Mouse (Mus musculus) midbrain, embryonic 14.5 days (tissue): Measurements from ENCODE around the gene Tuba1b. TPM values are rescaled to one million over a fixed set of nuclear protein-coding genes. Genes with fewer than 3 reads are reported as not detected.
A peak's percentile ranks its signal among the peaks of the same experiment; 100 is the strongest.
"Not testable (repeated sequence)": the region's sequence is repeated elsewhere in the genome, so short reads cannot be mapped to it uniquely, and the experiment has no call there.

Experiments
- ATAC-seq: fragments of 200-750 bp; cut with Nextera tagmentation; 2 replicates; pipeline ENCODE4 v1.8.0; 2017; ENCODE audit warnings: moderate number of reproducible peaks, moderate library complexity; ENCODE audit not compliant: low FRiP score, low TSS enrichment
- DNase-seq: peaks from one replicate; pipeline ENCODE4 v3.0.0-alpha.2; 2015
- H3K27ac ChIP-seq: fragments of 300-500 bp; sonication (generic); replicated peaks from 2 replicates; pipeline ENCODE4 v1.5.1; 2014; ENCODE audit warnings: mild to moderate bottlenecking, low read depth, low read length, moderate library complexity
- H3K27me3 ChIP-seq: fragments of 300-500 bp; sonication (generic); 2 replicates; pipeline ENCODE4 v1.6.1; 2014; ENCODE audit warnings: low read length, control low read depth, mixed read lengths; ENCODE audit not compliant: control insufficient read depth, insufficient read depth
- H3K36me3 ChIP-seq: fragments of 300-500 bp; sonication (generic); 2 replicates; pipeline ENCODE4 v1.6.1; 2014; ENCODE audit warnings: low read length, control low read depth; ENCODE audit not compliant: control insufficient read depth, insufficient read depth
- H3K4me1 ChIP-seq: fragments of 300-500 bp; sonication (generic); 2 replicates; pipeline ENCODE4 v1.6.1; 2014; ENCODE audit warnings: mild to moderate bottlenecking, antibody characterized with exemption, low read length, control low read depth; ENCODE audit not compliant: control insufficient read depth, insufficient read depth
- H3K4me2 ChIP-seq: fragments of 300-500 bp; sonication (generic); 2 replicates; pipeline ENCODE4 v1.6.1; 2014; ENCODE audit warnings: mild to moderate bottlenecking, low read length, moderate library complexity
- H3K4me3 ChIP-seq: fragments of 300-500 bp; sonication (generic); replicated peaks from 2 replicates; pipeline ENCODE4 v1.5.1; 2014; ENCODE audit warnings: low read depth, low read length
- H3K9ac ChIP-seq: fragments of 300-500 bp; sonication (generic); replicated peaks from 2 replicates; pipeline ENCODE4 v1.6.1; 2014; ENCODE audit warnings: mild to moderate bottlenecking, low read length, moderate library complexity
- H3K9me3 ChIP-seq: fragments of 300-500 bp; sonication (generic); 2 replicates; pipeline ENCODE4 v1.6.1; 2016; ENCODE audit warnings: low read length, control low read depth, mixed read lengths; ENCODE audit not compliant: control insufficient read depth
- WGBS: fragments of 180-500 bp; shearing (Covaris S2); extraction: QIAGEN DNeasy Blood & Tissue Kit; methylation state at CpG from one replicate; pipeline ENCODE4 v1.1.7; 2014; 5-methylcytosine and 5-hydroxymethylcytosine counted together
- polyA plus RNA-seq: library from polyadenylated mRNA; unstranded; fragments of >200 nt; fragmentation: Nextera tagmentation; extraction: Ambion mirVana; gene quantifications from 2 replicates; pipeline ENCODE4 v1.2.1, GENCODE M21; 2014

Tuba1b gene
- polyA plus RNA-seq, 1 experiment from 2014 or later = 1,120 TPM

- H3K27me3 ChIP-seq, DNase-seq, ATAC-seq, H3K9me3 ChIP-seq: not testable (repeated sequence)
- Histone ChIP-seq H3K36me3 (peaks cover 18% of the 10 kb centered on the region), H3K4me3 (peak overlapping the region; percentile 73), H3K9ac (peak overlapping the region; percentile 84), H3K4me1 (peaks cover 16% of the 10 kb centered on the region), H3K4me2 (peak overlapping the region; percentile 86), H3K27ac (peak overlapping the region; percentile 98)
- 7% methylated on average over 8 of the region's 9 CpGs for WGBS
These were observed 1.2 kb downstream of the Tuba1b start for GRCm38 (mm10) chr15:98933004-98933671.

- Histone ChIP-seq H3K9ac (no peak overlapping the region; the same call in 1 of the 2 replicates), H3K4me3 (no peak overlapping the region)
- no peak for DNase-seq
These were observed 3.4 kb downstream of the Tuba1b start for GRCm38 (mm10) chr15:98930998-98931397.

DNA sequence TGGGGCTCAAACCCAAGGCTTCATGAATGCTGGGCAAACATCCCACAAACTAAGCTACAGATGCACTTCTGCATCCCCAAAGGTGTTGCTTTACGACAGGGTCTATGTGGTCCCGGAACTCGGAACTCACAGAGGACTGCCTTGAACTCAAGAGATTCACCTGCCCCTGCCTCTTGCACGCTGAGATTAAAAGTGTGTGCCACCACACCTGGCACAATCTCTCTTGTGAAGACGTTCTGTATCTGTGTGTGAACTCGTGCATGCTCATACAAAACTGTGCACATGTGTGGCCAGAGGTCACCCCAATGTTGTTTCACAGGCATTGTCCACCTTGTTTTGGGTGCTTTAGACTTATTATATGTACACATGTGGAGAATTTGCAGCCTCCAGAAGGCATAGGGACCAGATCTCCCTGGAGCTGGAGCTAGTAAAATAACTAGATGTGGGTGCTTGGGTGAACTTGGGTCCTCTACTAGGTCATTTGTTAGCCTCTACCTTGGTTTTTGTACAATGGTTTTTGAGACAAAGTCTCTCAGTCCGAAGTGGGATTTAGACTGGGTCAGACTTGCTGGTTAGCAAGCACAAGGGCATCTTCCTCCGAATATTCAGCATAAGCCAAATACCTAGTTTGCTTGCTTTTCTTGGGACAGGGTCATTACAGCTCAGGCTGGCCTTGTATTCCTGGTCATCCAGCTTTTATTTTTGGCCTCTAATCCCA, 4.2 kb downstream of the Tuba1b start:
- peaks cover 18% of the 10 kb centered on the region for H3K36me3 ChIP-seq
- peaks cover 12% of the 10 kb centered on the region for H3K4me1 ChIP-seq
- ATAC-seq (no peak), DNase-seq (no peak)
- no peak overlapping the region for H3K27ac ChIP-seq
- no peak overlapping the region for H3K4me2 ChIP-seq
- 62% methylated on average over 8 of the region's 8 CpGs for WGBS
- no peaks in the 10 kb centered on the region for H3K27me3 ChIP-seq
- H3K4me3 ChIP-seq = no peak overlapping the region
- H3K9me3 ChIP-seq = no peaks in the 10 kb centered on the region
- H3K9ac ChIP-seq = no peak overlapping the region

More at GRCm38 (mm10) chr15:98930998-98931397, 3.4 kb downstream of the Tuba1b start:
- H3K27ac ChIP-seq = no peak overlapping the region
- peaks cover 18% of the 10 kb centered on the region for H3K36me3 ChIP-seq
- no peak for ATAC-seq
- no peaks in the 10 kb centered on the region for H3K27me3 ChIP-seq
- 79% methylated on average over 3 of the region's 3 CpGs for WGBS
- H3K4me2 ChIP-seq = 0 out of 2 replicates have a peak overlapping the region, but pooled peaks have one; percentile 8
- no peaks in the 10 kb centered on the region for H3K9me3 ChIP-seq
- H3K4me1 ChIP-seq = peaks cover 16% of the 10 kb centered on the region

- H3K4me2 ChIP-seq = peak overlapping the region; percentile 9; the same call in 1 of the 2 replicates
- no peak overlapping the region for H3K9ac ChIP-seq
- 14% methylated on average over 13 of the region's 13 CpGs for WGBS
These were observed 5.6 kb downstream of the Tuba1b start for GRCm38 (mm10) chr15:98928598-98929240.

GRCm38 (mm10) chr15:98927566-98927965, 6.8 kb downstream of the Tuba1b start:
- Histone ChIP-seq H3K4me1 (peaks cover 3% of the 10 kb centered on the region; the same call in 1 of the 2 replicates), H3K9ac (no peak overlapping the region), H3K9me3 (no peaks in the 10 kb centered on the region), H3K36me3 (peaks cover 15% of the 10 kb centered on the region), H3K27me3 (no peaks in the 10 kb centered on the region), H3K4me3 (no peak overlapping the region), H3K27ac (no peak overlapping the region), H3K4me2 (no peak overlapping the region)
- DNase-seq (no peak), ATAC-seq (no peak)
- 84% methylated on average over 5 of the region's 5 CpGs for WGBS

More at GRCm38 (mm10) chr15:98928598-98929240, 5.6 kb downstream of the Tuba1b start:
- Histone ChIP-seq H3K4me1 (peaks cover 6% of the 10 kb centered on the region; the same call in 1 of the 2 replicates), H3K36me3 (peaks cover 18% of the 10 kb centered on the region), H3K9me3 (no peaks in the 10 kb centered on the region), H3K27me3 (no peaks in the 10 kb centered on the region), H3K27ac (no peak overlapping the region), H3K4me3 (no peak overlapping the region)
- DNase-seq (peak; percentile 87), ATAC-seq (no peak)

DNA sequence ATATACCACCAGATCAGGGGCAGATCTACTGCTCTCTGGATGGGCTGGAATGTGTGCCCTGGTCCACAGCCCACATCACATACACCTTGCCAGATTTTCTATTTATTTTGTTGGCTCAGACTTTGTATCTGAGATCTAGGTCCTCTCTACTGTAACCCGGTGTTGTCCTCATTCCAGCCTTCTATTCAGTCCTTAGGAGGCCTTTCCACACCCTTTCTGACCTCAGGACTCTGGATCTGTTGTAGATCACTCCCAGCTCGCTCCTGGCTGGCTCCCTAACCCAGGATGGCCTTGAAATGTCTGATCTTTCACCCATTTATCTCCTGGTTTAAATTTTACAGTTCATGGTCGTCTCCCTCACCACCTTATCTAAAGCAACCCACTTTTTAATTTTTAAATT, 9.7 kb downstream of the Tuba1b start:
- WGBS = 75% methylated on average over 3 of the region's 3 CpGs
- H3K27me3 ChIP-seq = no peaks in the 10 kb centered on the region
- no peaks in the 10 kb centered on the region for H3K36me3 ChIP-seq
- DNase-seq (no peak), ATAC-seq (no peak)
- H3K9ac ChIP-seq = no peak overlapping the region
- no peak overlapping the region for H3K4me2 ChIP-seq
- H3K27ac ChIP-seq = no peak overlapping the region
- H3K4me1 ChIP-seq = peaks cover 3% of the 10 kb centered on the region; the same call in 1 of the 2 replicates
- no peak overlapping the region for H3K4me3 ChIP-seq
- no peaks in the 10 kb centered on the region for H3K9me3 ChIP-seq

DNA sequence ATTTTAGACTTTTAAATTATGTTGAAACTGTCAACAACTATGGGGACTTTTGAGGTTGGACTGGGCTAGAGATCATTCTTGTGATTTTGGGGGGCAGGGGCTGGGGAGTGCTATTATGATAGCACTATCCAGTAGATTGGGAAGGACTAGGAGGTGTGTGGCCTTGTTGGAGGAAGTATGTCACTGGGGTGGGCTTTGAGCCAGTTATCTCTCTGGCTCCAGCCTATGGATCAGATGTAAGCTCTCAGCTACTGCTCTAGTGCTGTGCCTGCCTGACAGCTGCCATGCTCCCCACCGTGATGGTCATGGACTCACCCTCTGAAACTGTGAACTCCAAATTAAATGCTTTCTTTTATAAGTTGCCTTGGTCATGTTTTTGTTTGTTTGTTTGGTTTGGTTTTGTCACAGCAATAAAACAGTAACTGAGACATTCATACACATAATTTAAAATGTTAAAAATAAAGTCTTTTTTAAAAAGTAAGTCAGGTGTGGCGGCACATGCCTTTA, 11.3 kb downstream of the Tuba1b start:
- 73% methylated on average over 2 of the region's 2 CpGs for WGBS
- no peak overlapping the region for H3K27ac ChIP-seq
- H3K9ac ChIP-seq = no peak overlapping the region
- DNase-seq (no peak), ATAC-seq (no peak)
- no peaks in the 10 kb centered on the region for H3K27me3 ChIP-seq
- no peaks in the 10 kb centered on the region for H3K36me3 ChIP-seq
- no peaks in the 10 kb centered on the region for H3K9me3 ChIP-seq
- H3K4me1 ChIP-seq = peaks cover 4% of the 10 kb centered on the region
- H3K4me2 ChIP-seq = no peak overlapping the region
- no peak overlapping the region for H3K4me3 ChIP-seq

- ATAC-seq (no peak), DNase-seq (no peak)
- H3K9me3 ChIP-seq = no peaks in the 10 kb centered on the region
- H3K36me3 ChIP-seq = no peaks in the 10 kb centered on the region
- H3K27ac ChIP-seq = no peak overlapping the region
- H3K4me3 ChIP-seq = no peak overlapping the region
- H3K27me3 ChIP-seq = no peaks in the 10 kb centered on the region
- 71% methylated on average over 3 of the region's 3 CpGs for WGBS
- no peak overlapping the region for H3K4me2 ChIP-seq
- H3K4me1 ChIP-seq = peaks cover 4% of the 10 kb centered on the region
- no peak overlapping the region for H3K9ac ChIP-seq
These were observed 11.8 kb downstream of the Tuba1b start for GRCm38 (mm10) chr15:98922581-98922980.
